Mouse (Mus musculus): ENCODE measurements around the gene Trpm3. TPM values are rescaled to one million over a fixed set of nuclear protein-coding genes. Genes with fewer than 3 reads are reported as not detected.

Trpm3 gene
- total RNA-seq, 2 experiments from 2014 or later = 38.9 to 40.3 TPM

GRCm38 (mm10) chr19:22615367-22615766 is 476.5 kb downstream of the Trpm3 start:
- DNase-seq (ENCODE audit: extremely low spot score in 1 of 2, low spot score in 2 of 2) = no peak
- Histone ChIP-seq H3K27ac (no peak overlapping the region), H3K4me3 (no peak overlapping the region)
- intact Hi-C loops (cut with DNase I) = no loop called here
- no peak for TF ChIP-seq CTCF (IDR thresholded peaks at IDR 0.05)

- Histone ChIP-seq H3K27ac (no peak overlapping the region), H3K4me3 (no peak overlapping the region)
- no peak for DNase-seq (ENCODE audit: extremely low spot score in 1 of 2, low spot score in 2 of 2)
- intact Hi-C loops (cut with DNase I) = no loop called here
- no peak for TF ChIP-seq CTCF (IDR thresholded peaks at IDR 0.05)
Measured at GRCm38 (mm10) chr19:22624801-22625513, 486.1 kb downstream of the Trpm3 start.

GRCm38 (mm10) chr19:22628878-22629277 is 490.0 kb downstream of the Trpm3 start:
- no peak overlapping the region for H3K27ac ChIP-seq
- DNase-seq (ENCODE audit: extremely low spot score in 1 of 2, low spot score in 2 of 2) = no peak
- TF ChIP-seq CTCF (IDR thresholded peaks at IDR 0.05) = no peak
- intact Hi-C loops (cut with DNase I) = no loop called here
- no peak overlapping the region for H3K4me3 ChIP-seq

- DNase-seq (ENCODE audit: extremely low spot score in 1 of 2, low spot score in 2 of 2) = peak; percentile 23 to 42
- H3K27ac ChIP-seq = no peak overlapping the region
- intact Hi-C loops (cut with DNase I) = loop anchor here (1.0 to 10.0 kb wide), 4 partner anchors 79 to 294 kb away; no protein-coding TSS in a partner anchor
Measured at GRCm38 (mm10) chr19:22631316-22631715, 492.5 kb downstream of the Trpm3 start.

GRCm38 (mm10) chr19:22635635-22636034 is 496.8 kb downstream of the Trpm3 start:
- TF ChIP-seq CTCF (IDR thresholded peaks at IDR 0.05) = no peak
- H3K27ac ChIP-seq = no peak overlapping the region
- no peak for DNase-seq (ENCODE audit: extremely low spot score in 1 of 2, low spot score in 2 of 2)
- intact Hi-C loops (cut with DNase I) = loop anchor here (10.0 kb wide), 2 partner anchors 191 to 249 kb away; no protein-coding TSS in a partner anchor
- no peak overlapping the region for H3K4me3 ChIP-seq

More at GRCm38 (mm10) chr19:22631316-22631715, 492.5 kb downstream of the Trpm3 start:
- H3K4me3 ChIP-seq = no peak overlapping the region
- TF ChIP-seq CTCF (IDR thresholded peaks at IDR 0.05) = peak; percentile 80

GRCm38 (mm10) chr19:22637786-22638185 is 498.9 kb downstream of the Trpm3 start:
- intact Hi-C loops (cut with DNase I) = loop anchor here (10.0 kb wide), 2 partner anchors 193 to 247 kb away; no protein-coding TSS in a partner anchor
- no peak for DNase-seq (ENCODE audit: extremely low spot score in 1 of 2, low spot score in 2 of 2)
- Histone ChIP-seq H3K27ac (no peak overlapping the region), H3K4me3 (no peak overlapping the region)
- no peak; the same call in none of the 2 replicates for TF ChIP-seq CTCF (IDR thresholded peaks at IDR 0.05)

- intact Hi-C loops (cut with DNase I) = loop anchor here (10.0 kb wide), 2 partner anchors 194 to 246 kb away; no protein-coding TSS in a partner anchor
- Histone ChIP-seq H3K4me3 (no peak overlapping the region), H3K27ac (no peak overlapping the region)
- DNase-seq (ENCODE audit: extremely low spot score in 1 of 2, low spot score in 2 of 2) = no peak
- no peak for TF ChIP-seq CTCF (IDR thresholded peaks at IDR 0.05)
Measured at GRCm38 (mm10) chr19:22638394-22638954, 499.6 kb downstream of the Trpm3 start.

- intact Hi-C loops (cut with DNase I) = no loop called here
- no peak for TF ChIP-seq CTCF (IDR thresholded peaks at IDR 0.05)
- DNase-seq (ENCODE audit: extremely low spot score in 1 of 2, low spot score in 2 of 2) = no peak
- H3K4me3 ChIP-seq = no peak overlapping the region
- no peak overlapping the region for H3K27ac ChIP-seq
Measured at GRCm38 (mm10) chr19:22642124-22642523, 503.3 kb downstream of the Trpm3 start.

- TF ChIP-seq CTCF (IDR thresholded peaks at IDR 0.05) = no peak
- H3K27ac ChIP-seq = peak overlapping the region; percentile 55; the same call in 1 of the 2 replicates
- DNase-seq (ENCODE audit: extremely low spot score in 1 of 2, low spot score in 2 of 2) = no peak
- no peak overlapping the region for H3K4me3 ChIP-seq
- intact Hi-C loops (cut with DNase I) = no loop called here
Measured at GRCm38 (mm10) chr19:22656466-22657215, 517.8 kb downstream of the Trpm3 start.

GRCm38 (mm10) chr19:22657251-22657650 is 518.4 kb downstream of the Trpm3 start:
- no peak for DNase-seq (ENCODE audit: extremely low spot score in 1 of 2, low spot score in 2 of 2)
- H3K27ac ChIP-seq = peak overlapping the region; percentile 55; the same call in 1 of the 2 replicates
- H3K4me3 ChIP-seq = no peak overlapping the region
- TF ChIP-seq CTCF (IDR thresholded peaks at IDR 0.05) = no peak
- intact Hi-C loops (cut with DNase I) = no loop called here

GRCm38 (mm10) chr19:22665401-22665800 is 526.6 kb downstream of the Trpm3 start:
- intact Hi-C loops (cut with DNase I) = no loop called here
- no peak for DNase-seq (ENCODE audit: extremely low spot score in 1 of 2, low spot score in 2 of 2)
- no peak for TF ChIP-seq CTCF (IDR thresholded peaks at IDR 0.05)
- H3K27ac ChIP-seq = no peak overlapping the region
- H3K4me3 ChIP-seq = no peak overlapping the region

GRCm38 (mm10) chr19:22670222-22670621 is 531.4 kb downstream of the Trpm3 start:
- no peak for TF ChIP-seq CTCF (IDR thresholded peaks at IDR 0.05)
- DNase-seq (ENCODE audit: extremely low spot score in 1 of 2, low spot score in 2 of 2) = no peak
- intact Hi-C loops (cut with DNase I) = no loop called here
- Histone ChIP-seq H3K4me3 (no peak overlapping the region), H3K27ac (no peak overlapping the region)

All from left cerebral cortex, adult 2 months (tissue).